Mouse (Mus musculus) heart, postnatal 14 days (tissue): ENCODE measurements around the gene Hibch. TPM values are rescaled to one million over a fixed set of nuclear protein-coding genes. Genes with fewer than 3 reads are reported as not detected.

Experiments used
- total RNA-seq, 2 experiments: library from RNA; stranded (reverse); gene quantifications; 2 replicates each; pipeline ENCODE4 v1.2.3; 2021

Hibch gene
- total RNA-seq, 2 experiments from 2014 or later, result 69.5 to 74.9 TPM

Other genes with a start within 250 kb of the Hibch start
- gene Nemp2, start 214.2 kb upstream of the Hibch start, total RNA-seq, result 1 to 10 TPM; 1.6 to 2.1 TPM
- 10 to 100 TPM; 16.2 to 19.3 TPM for gene Mfsd6, start 117.5 kb upstream of the Hibch start, total RNA-seq
- 10 to 100 TPM; 19.3 to 20.0 TPM for gene Inpp1, start 27.2 kb upstream of the Hibch start, total RNA-seq
- gene 1700019D03Rik, start 175.2 kb downstream of the Hibch start, total RNA-seq, result 1 to 10 TPM; 1.2 to 1.8 TPM
- under 1 TPM; 0.26 to 0.39 TPM for gene Mstn, start 216.7 kb downstream of the Hibch start, total RNA-seq